Mouse (Mus musculus) hindbrain, embryonic 11.5 days (tissue): ENCODE measurements around the gene Kcnmb4. TPM values are rescaled to one million over a fixed set of nuclear protein-coding genes. Genes with fewer than 3 reads are reported as not detected.

Experiments
- ATAC-seq: fragments of 200-750 bp; cut with Nextera tagmentation; 2 replicates; pipeline ENCODE4 v1.8.0; 2017; ENCODE audit warnings: mild to moderate bottlenecking, moderate TSS enrichment, moderate library complexity; ENCODE audit not compliant: low FRiP score
- DNase-seq: peaks from one replicate; pipeline ENCODE4 v3.0.0-alpha.2; 2015; ENCODE audit warnings: low spot score
- H3K27ac ChIP-seq: fragments of 300-500 bp; sonication (generic); 2 replicates; pipeline ENCODE4 v1.5.1; 2014; ENCODE audit warnings: mild to moderate bottlenecking, low read depth, low read length
- H3K27me3 ChIP-seq: fragments of 300-500 bp; sonication (generic); 2 replicates; pipeline ENCODE4 v1.6.1; 2014; ENCODE audit warnings: mild to moderate bottlenecking, low read length, moderate library complexity, mixed read lengths; ENCODE audit not compliant: control insufficient read depth, insufficient read depth
- H3K36me3 ChIP-seq: fragments of 300-500 bp; sonication (generic); 2 replicates; pipeline ENCODE4 v1.6.1; 2014; ENCODE audit warnings: mild to moderate bottlenecking, low read length, moderate library complexity, mixed read lengths; ENCODE audit not compliant: control insufficient read depth, insufficient read depth
- H3K4me1 ChIP-seq: fragments of 300-500 bp; sonication (generic); replicated peaks from 2 replicates; pipeline ENCODE4 v1.6.1; 2014; ENCODE audit warnings: low read length, mixed read lengths; ENCODE audit not compliant: control insufficient read depth, insufficient read depth
- H3K4me2 ChIP-seq: fragments of 300-500 bp; sonication (generic); replicated peaks from 2 replicates; pipeline ENCODE4 v1.6.1; 2014; ENCODE audit warnings: mild to moderate bottlenecking, low read depth, low read length
- H3K4me3 ChIP-seq: fragments of 300-500 bp; sonication (generic); 2 replicates; pipeline ENCODE4 v1.5.1; 2014; ENCODE audit warnings: low read depth, low read length
- H3K9ac ChIP-seq: fragments of 300-500 bp; sonication (generic); 2 replicates; pipeline ENCODE4 v1.6.1; 2014; ENCODE audit warnings: low read depth, low read length
- H3K9me3 ChIP-seq: fragments of 300-500 bp; sonication (generic); 2 replicates; pipeline ENCODE4 v1.6.1; 2016; ENCODE audit warnings: low read length; ENCODE audit not compliant: control insufficient read depth
- WGBS: fragments of 180-500 bp; shearing (Covaris S2); extraction: QIAGEN DNeasy Blood & Tissue Kit; methylation state at CpG from one replicate; pipeline ENCODE4 v1.1.7; 2014; 5-methylcytosine and 5-hydroxymethylcytosine counted together
- polyA plus RNA-seq: library from polyadenylated mRNA; unstranded; fragments of >200 nt; fragmentation: Nextera tagmentation; extraction: Ambion mirVana; gene quantifications from 2 replicates; pipeline ENCODE4 v1.2.1, GENCODE M21; 2014

Kcnmb4 gene
- polyA plus RNA-seq, 1 experiment from 2014 or later, result 17.0 TPM

GRCm38 (mm10) chr10:116444826-116445225 is 28.9 kb downstream of the Kcnmb4 start:
- Histone ChIP-seq H3K36me3 (no peaks in the 10 kb centered on the region), H3K4me3 (no peak overlapping the region), H3K27me3 (no peaks in the 10 kb centered on the region), H3K27ac (no peak overlapping the region), H3K9ac (no peak overlapping the region), H3K4me1 (no peaks in the 10 kb centered on the region), H3K4me2 (no peak overlapping the region), H3K9me3 (no peaks in the 10 kb centered on the region)
- DNase-seq, result no peak
- no peak for ATAC-seq
- 96% methylated on average over 8 of the region's 8 CpGs for WGBS

GRCm38 (mm10) chr10:116444371-116444770 is 29.3 kb downstream of the Kcnmb4 start:
- H3K27me3 ChIP-seq, result no peaks in the 10 kb centered on the region
- no peak overlapping the region for H3K27ac ChIP-seq
- no peak overlapping the region for H3K9ac ChIP-seq
- no peaks in the 10 kb centered on the region for H3K4me1 ChIP-seq
- no peak overlapping the region for H3K4me3 ChIP-seq
- no peak for DNase-seq
- WGBS, result 91% methylated on average over 10 of the region's 10 CpGs
- no peaks in the 10 kb centered on the region for H3K36me3 ChIP-seq
- no peak overlapping the region for H3K4me2 ChIP-seq
- no peaks in the 10 kb centered on the region for H3K9me3 ChIP-seq
- ATAC-seq, result no peak

- WGBS, result 96% methylated on average over 7 of the region's 7 CpGs
- no peaks in the 10 kb centered on the region for H3K27me3 ChIP-seq
- no peak overlapping the region for H3K9ac ChIP-seq
- H3K27ac ChIP-seq, result no peak overlapping the region
- DNase-seq, result no peak
- no peak overlapping the region for H3K4me2 ChIP-seq
- H3K4me3 ChIP-seq, result no peak overlapping the region
- H3K4me1 ChIP-seq, result no peaks in the 10 kb centered on the region
- ATAC-seq, result no peak
- H3K9me3 ChIP-seq, result no peaks in the 10 kb centered on the region
- H3K36me3 ChIP-seq, result no peaks in the 10 kb centered on the region
Observed at GRCm38 (mm10) chr10:116440946-116441345, 32.7 kb downstream of the Kcnmb4 start.

GRCm38 (mm10) chr10:116440088-116440487 is 33.6 kb downstream of the Kcnmb4 start:
- Histone ChIP-seq H3K9ac (no peak overlapping the region), H3K27ac (no peak overlapping the region), H3K4me2 (no peak overlapping the region), H3K4me3 (no peak overlapping the region), H3K4me1 (no peaks in the 10 kb centered on the region), H3K9me3 (no peaks in the 10 kb centered on the region), H3K27me3 (no peaks in the 10 kb centered on the region), H3K36me3 (no peaks in the 10 kb centered on the region)
- no peak for DNase-seq
- no peak for ATAC-seq
- WGBS, result 96% methylated on average over 10 of the region's 10 CpGs

GRCm38 (mm10) chr10:116435455-116435854 is 38.2 kb downstream of the Kcnmb4 start:
- H3K4me3 ChIP-seq, result no peak overlapping the region
- no peaks in the 10 kb centered on the region for H3K4me1 ChIP-seq
- H3K27ac ChIP-seq, result no peak overlapping the region
- H3K27me3 ChIP-seq, result no peaks in the 10 kb centered on the region
- DNase-seq (no peak), ATAC-seq (no peak)
- no peak overlapping the region for H3K9ac ChIP-seq
- H3K9me3 ChIP-seq, result no peaks in the 10 kb centered on the region
- H3K4me2 ChIP-seq, result no peak overlapping the region
- H3K36me3 ChIP-seq, result no peaks in the 10 kb centered on the region
- 89% methylated on average over 12 of the region's 12 CpGs for WGBS

GRCm38 (mm10) chr10:116432421-116432820 is 41.3 kb downstream of the Kcnmb4 start:
- DNase-seq (no peak), ATAC-seq (no peak)
- H3K4me2 ChIP-seq, result no peak overlapping the region
- no peaks in the 10 kb centered on the region for H3K9me3 ChIP-seq
- WGBS, result 92% methylated on average over 7 of the region's 7 CpGs
- H3K36me3 ChIP-seq, result no peaks in the 10 kb centered on the region
- no peaks in the 10 kb centered on the region for H3K27me3 ChIP-seq
- no peak overlapping the region for H3K4me3 ChIP-seq
- H3K27ac ChIP-seq, result no peak overlapping the region
- no peak overlapping the region for H3K9ac ChIP-seq
- H3K4me1 ChIP-seq, result no peaks in the 10 kb centered on the region

- DNase-seq (no peak), ATAC-seq (no peak)
- H3K9ac ChIP-seq, result no peak overlapping the region
- no peak overlapping the region for H3K4me2 ChIP-seq
- no peaks in the 10 kb centered on the region for H3K36me3 ChIP-seq
- no peaks in the 10 kb centered on the region for H3K9me3 ChIP-seq
- H3K27ac ChIP-seq, result no peak overlapping the region
- no peak overlapping the region for H3K4me3 ChIP-seq
- no peaks in the 10 kb centered on the region for H3K27me3 ChIP-seq
- H3K4me1 ChIP-seq, result no peaks in the 10 kb centered on the region
- 94% methylated on average over 26 of the region's 26 CpGs for WGBS
Observed at GRCm38 (mm10) chr10:116428026-116428780, 45.5 kb downstream of the Kcnmb4 start.

- H3K27me3 ChIP-seq, result no peaks in the 10 kb centered on the region
- no peak for ATAC-seq
- no peak overlapping the region for H3K4me3 ChIP-seq
- 89% methylated on average over 7 of the region's 7 CpGs for WGBS
- H3K4me1 ChIP-seq, result no peaks in the 10 kb centered on the region
- no peaks in the 10 kb centered on the region for H3K9me3 ChIP-seq
- H3K4me2 ChIP-seq, result no peak overlapping the region
- no peak overlapping the region for H3K27ac ChIP-seq
- no peak overlapping the region for H3K9ac ChIP-seq
- DNase-seq, result no peak
- no peaks in the 10 kb centered on the region for H3K36me3 ChIP-seq
Observed at GRCm38 (mm10) chr10:116426176-116426575, 47.5 kb downstream of the Kcnmb4 start.

- Histone ChIP-seq H3K9me3 (no peaks in the 10 kb centered on the region), H3K27me3 (no peaks in the 10 kb centered on the region), H3K4me1 (no peaks in the 10 kb centered on the region), H3K36me3 (no peaks in the 10 kb centered on the region), H3K4me3 (no peak overlapping the region), H3K9ac (no peak overlapping the region), H3K4me2 (no peak overlapping the region), H3K27ac (no peak overlapping the region)
- WGBS, result 87% methylated on average over 6 of the region's 6 CpGs
- DNase-seq, result no peak
- no peak for ATAC-seq
Observed at GRCm38 (mm10) chr10:116424921-116425320, 48.8 kb downstream of the Kcnmb4 start.
